Mouse (Mus musculus) layer of hippocampus, adult 9-11 months (tissue): ENCODE results near the gene Olfr1260.

Source experiments
- DNase-seq: peaks from one replicate; pipeline ENCODE4 v3.0.0; 2022

The Olfr1260 gene

GRCm38 (mm10) chr2:89974184-89974583 lies at the start of gene Olfr1260:
Gene Olfr1260 (plus strand): TSS chr2:89974340.
- peak; percentile 34 for DNase-seq

- no peak for DNase-seq
Measured at GRCm38 (mm10) chr2:89927009-89927408, 47.1 kb upstream of the Olfr1260 start, which contains the start of gene Olfr1258. Gene Olfr1258 (plus strand): TSS chr2:89927309.

DNA sequence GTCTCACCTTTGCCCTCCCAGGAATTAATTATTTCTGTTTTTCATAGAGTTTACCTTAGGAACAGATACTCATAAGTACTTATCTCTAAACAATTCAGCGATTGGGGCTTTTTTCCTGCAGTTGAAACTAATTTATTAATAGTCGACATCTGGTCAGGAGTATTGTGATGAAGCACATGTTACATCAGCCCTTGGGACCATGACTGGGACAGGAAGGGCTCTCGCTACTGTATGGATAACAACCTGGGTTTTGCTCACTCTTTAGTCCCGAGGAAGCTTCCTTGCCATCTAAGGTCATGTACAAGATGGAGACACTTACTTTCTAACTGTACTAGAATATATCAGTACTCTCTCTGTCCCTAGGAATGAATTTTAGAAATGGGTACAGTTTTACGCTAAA lies 25.6 kb upstream of the Olfr1260 start, which contains the start of gene Olfr1259:
Gene Olfr1259, minus strand, starts transcription at position 101 of the 400 bp plus-strand sequence.
- DNase-seq: no peak

GRCm38 (mm10) chr2:89977709-89978108 lies 3.6 kb downstream of the Olfr1260 start:
- no peak for DNase-seq

GRCm38 (mm10) chr2:89990921-89991320 lies 16.8 kb downstream of the Olfr1260 start, which contains the start of gene Olfr1261:
Gene Olfr1261 (plus strand): TSS chr2:89991221.
- no peak for DNase-seq

DNA sequence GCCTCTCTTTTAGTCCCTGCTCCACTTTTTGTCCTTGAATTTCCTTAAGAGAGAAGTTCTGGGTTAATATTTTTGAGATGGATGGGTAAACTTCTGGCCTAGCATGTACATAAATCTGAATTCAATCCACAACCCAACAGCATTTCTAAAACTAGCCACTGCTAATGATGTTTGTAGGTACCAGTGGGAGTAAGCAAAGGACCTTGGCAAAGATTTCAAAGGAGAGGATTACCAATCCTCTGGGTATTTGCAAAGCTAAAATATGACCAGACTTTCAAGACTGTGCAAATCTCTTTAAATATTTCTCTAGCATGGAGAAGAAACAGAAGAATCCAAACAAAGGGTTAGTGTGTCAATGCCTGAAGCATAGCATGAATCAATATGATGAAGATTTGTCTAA lies 25.7 kb downstream of the Olfr1260 start, which contains the start of gene Olfr1262:
Gene Olfr1262, plus strand, starts transcription at position 301 of the 400 bp plus-strand sequence.
- no peak for DNase-seq

DNA sequence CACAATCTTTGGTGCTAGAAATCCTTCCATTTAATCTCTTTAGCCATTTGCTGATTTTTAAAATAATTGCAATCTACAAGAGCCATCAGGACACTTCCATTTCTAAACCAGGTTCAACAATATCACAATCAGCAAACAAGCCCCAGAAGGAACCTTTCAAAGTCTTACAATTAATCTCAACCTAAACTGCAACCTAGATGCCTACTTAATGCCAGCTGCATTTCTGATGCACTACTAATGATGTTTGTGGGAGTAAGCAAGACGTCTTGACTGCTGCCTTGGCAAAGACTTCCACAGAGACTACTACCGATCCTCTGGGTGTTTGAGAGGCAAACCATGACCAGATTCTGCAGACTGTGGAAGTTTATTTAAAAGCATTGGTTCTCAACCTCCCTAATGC lies 37.7 kb downstream of the Olfr1260 start, which contains the start of gene Olfr1263:
Gene Olfr1263, plus strand, starts transcription at position 301 of the 400 bp plus-strand sequence.
- no peak for DNase-seq

GRCm38 (mm10) chr2:90025477-90025876 lies 51.3 kb downstream of the Olfr1260 start, which contains the start of gene Olfr1264:
Gene Olfr1264 (minus strand): TSS chr2:90025577.
- no peak for DNase-seq
